19 mouse cellular contexts compared by ENCODE assay signal in the genomic region with DNA sequence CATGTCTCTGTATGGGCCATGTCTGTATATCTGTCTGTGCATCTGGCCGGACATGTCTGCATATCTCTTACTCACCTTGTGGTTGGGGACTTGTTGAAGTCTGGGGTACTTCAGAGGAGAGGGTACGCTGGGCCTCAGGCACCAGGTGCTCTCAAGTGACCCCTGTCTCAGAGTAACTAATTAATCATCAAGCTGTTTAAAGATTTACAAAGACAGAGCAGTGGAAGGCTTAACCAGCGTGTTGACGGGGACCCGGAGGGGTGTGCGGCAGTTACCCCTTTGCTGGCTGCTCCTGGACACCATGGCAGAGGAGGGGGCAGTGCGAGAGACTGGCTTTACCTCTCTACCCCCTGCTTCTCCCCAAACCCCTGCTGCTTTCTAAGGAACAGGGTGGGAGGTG. TPM values are rescaled to one million over a fixed set of nuclear protein-coding genes. Genes with fewer than 3 reads are reported as not detected.
DNase-seq lines count a peak whose midpoint lies in the region; ATAC-seq and TF ChIP-seq lines count a peak whose summit lies in the region.
"Had no signal": no experiment of that assay in that cellular context is flagged by ENCODE, and none has a peak within 500 bp of the region (broad histone marks: within the 10 kb centered on the region; RNA-seq: fewer than 3 reads in every experiment).

No protein-coding gene starts in this region.

- H3K4me1 ChIP-seq in kidney, adult 2 months (ENCODE audit: control insufficient read depth, insufficient read depth, low read length), result peaks cover 8% of the 10 kb centered on the region; the same call in 1 of the 2 replicates
- peaks cover 2% of the 10 kb centered on the region; the same call in 1 of the 2 replicates for H3K4me1 ChIP-seq in liver, postnatal 0 days (ENCODE audit: insufficient read depth)
- H3K4me1 ChIP-seq: heart, embryonic 13.5 days had no signal

- H3K9me3 ChIP-seq in liver, postnatal 0 days (ENCODE audit: low read length), result no peaks in the 10 kb centered on the region
- H3K9me3 ChIP-seq: embryonic facial prominence, embryonic 13.5 days; heart, embryonic 13.5 days; lung, embryonic 15.5 days had no signal

- TF ChIP-seq EP300 in liver, postnatal 0 days (IDR thresholded peaks at IDR 0.05; ENCODE audit: low read depth), result no peak

- peak overlapping the region; percentile 55 for H3K4me2 ChIP-seq in liver, postnatal 0 days (ENCODE audit: low read depth, low read length)
- H3K4me2 ChIP-seq: embryonic facial prominence, embryonic 13.5 days; heart, embryonic 13.5 days; lung, embryonic 15.5 days had no signal

- ATAC-seq in liver, postnatal 0 days, result peak; percentile 38; the same call in 1 of the 2 replicates
- ATAC-seq: forebrain, embryonic 16.5 days; hindbrain, embryonic 16.5 days had no signal

- H3K27me3 ChIP-seq in kidney, adult 2 months (replicated peaks; ENCODE audit: control insufficient read depth, insufficient read depth, low read length), result no peaks in the 10 kb centered on the region
- no peaks in the 10 kb centered on the region for H3K27me3 ChIP-seq in liver, postnatal 0 days (ENCODE audit: insufficient read depth, low read length)
- H3K27me3 ChIP-seq: embryonic facial prominence, embryonic 13.5 days; heart, embryonic 13.5 days; lung, embryonic 15.5 days had no signal

- no peaks in the 10 kb centered on the region for H3K36me3 ChIP-seq in kidney, adult 2 months (ENCODE audit: control insufficient read depth, insufficient read depth, low read length)
- H3K36me3 ChIP-seq in liver, postnatal 0 days (replicated peaks; ENCODE audit: insufficient read depth, low read length), result no peaks in the 10 kb centered on the region
- H3K36me3 ChIP-seq: embryonic facial prominence, embryonic 13.5 days; heart, embryonic 13.5 days; lung, embryonic 15.5 days had no signal

- TF ChIP-seq POLR2A in kidney, adult 2 months (IDR thresholded peaks at IDR 0.05; ENCODE audit: low read depth, low read length), result no peak

- no peak overlapping the region for H3K27ac ChIP-seq in gastrocnemius, adult 2 months
- H3K27ac ChIP-seq in kidney, adult 2 months (ENCODE audit: insufficient read depth, low read depth, low read length), result peak overlapping the region; percentile 99
- 0 out of 2 replicates have a peak overlapping the region, but pooled peaks have one; percentile 29 for H3K27ac ChIP-seq in liver, postnatal 0 days (ENCODE audit: low read depth)
- H3K27ac ChIP-seq: embryonic facial prominence, embryonic 13.5 days; heart, embryonic 13.5 days; layer of hippocampus, adult 2 months; lung, embryonic 15.5 days; stomach, postnatal 0 days had no signal

- peak; percentile 5 for DNase-seq in gastrocnemius, adult 2 months
- no peak for DNase-seq in gastrocnemius, postnatal 4 days (ENCODE audit: low spot score in 2 of 2)
- DNase-seq in kidney, adult 2 months, result peak; percentile 84
- DNase-seq in kidney, postnatal 10 days, result peak; percentile 61
- DNase-seq in liver, postnatal 0 days, result no peak
- DNase-seq in adipocyte (ENCODE audit: low spot score), result no peak
- no peak for DNase-seq in heart, postnatal 25 days (ENCODE audit: low spot score)
- no peak for DNase-seq in gastrocnemius, postnatal 10 days
- DNase-seq: adrenal gland, adult 8-10 months; cerebellum, postnatal 14 days; heart, postnatal 36 days; lung, postnatal 4 days had no signal

- TF ChIP-seq CTCF in gastrocnemius, adult 2 months (IDR thresholded peaks at IDR 0.05), result no peak
- no peak for TF ChIP-seq CTCF in kidney, adult 2 months (conservative IDR thresholded peaks at IDR 0.05; ENCODE audit: insufficient read depth, insufficient read length, low read depth, low read length)
- TF ChIP-seq CTCF in liver, postnatal 0 days (IDR thresholded peaks at IDR 0.05; ENCODE audit: low read depth), result no peak

- 37% methylated on average over 7 of the region's 7 CpGs for WGBS in kidney, adult 2 months
- WGBS in liver, postnatal 0 days (ENCODE audit: insufficient replicate concordance), result 50% methylated on average over 7 of the region's 7 CpGs

- H3K4me3 ChIP-seq in gastrocnemius, adult 2 months, result no peak overlapping the region
- no peak overlapping the region for H3K4me3 ChIP-seq in kidney, adult 2 months (ENCODE audit: insufficient read depth, low read depth, low read length)
- no peak overlapping the region for H3K4me3 ChIP-seq in liver, postnatal 0 days (ENCODE audit: low read depth, low read length)
- H3K4me3 ChIP-seq: embryonic facial prominence, embryonic 13.5 days; heart, embryonic 13.5 days; layer of hippocampus, adult 2 months; lung, embryonic 15.5 days had no signal

- H3K9ac ChIP-seq in liver, postnatal 0 days (replicated peaks), result peak overlapping the region; percentile 16; the same call in 1 of the 2 replicates
- H3K9ac ChIP-seq: embryonic facial prominence, embryonic 13.5 days; heart, embryonic 13.5 days; lung, embryonic 15.5 days had no signal

- intact Hi-C loops in gastrocnemius, adult 2 months (cut with DNase I), result no loop called here
- intact Hi-C loops in heart, postnatal 25 days (cut with DNase I), result no loop called here

RNA-seq across cellular contexts. Expression of a gene that starts 31.5 kb away (rescaled TPM):
- 10 to 100 TPM; 46.1 to 46.4 TPM for total RNA-seq in gastrocnemius, adult 2 months (2021)
- 1 to 10 TPM; 8.7 to 8.8 TPM for total RNA-seq in gastrocnemius, postnatal 4 days (2021)
- 94.8 and 106 TPM in 2 replicates for polyA plus RNA-seq in kidney, adult 2 months (2012; rRNA removed)
- polyA plus RNA-seq in liver, postnatal 0 days (2015; fragmentation: Nextera tagmentation; extraction: Ambion mirVana), result 10.3 and 10.4 TPM in 2 replicates
- 10 to 100 TPM; 77.5 to 92.2 TPM for total RNA-seq in heart, postnatal 25 days (2021)
- total RNA-seq in gastrocnemius, postnatal 10 days (2021), result 10 to 100 TPM; 16.1 to 17.0 TPM

RNA-seq across cellular contexts. Expression of a gene that starts 32.1 kb away (rescaled TPM):
- total RNA-seq in gastrocnemius, adult 2 months (2021), result 10 to 100 TPM; 38.6 to 51.4 TPM
- 100 to 1,000 TPM; 475 to 533 TPM for total RNA-seq in gastrocnemius, postnatal 4 days (2021)
- 511 and 689 TPM in 2 replicates for polyA plus RNA-seq in kidney, adult 2 months (2012; rRNA removed)
- 394 and 407 TPM in 2 replicates for polyA plus RNA-seq in liver, postnatal 0 days (2015; fragmentation: Nextera tagmentation; extraction: Ambion mirVana)
- 100 to 1,000 TPM; 154 to 183 TPM for total RNA-seq in heart, postnatal 25 days (2021)
- 100 to 1,000 TPM; 224 to 271 TPM for total RNA-seq in gastrocnemius, postnatal 10 days (2021)

RNA-seq across cellular contexts. Expression of a gene that starts 44.8 kb away (rescaled TPM):
- 10 to 100 TPM; 14.3 to 17.3 TPM for total RNA-seq in gastrocnemius, adult 2 months (2021)
- 10 to 100 TPM; 51.5 to 52.8 TPM for total RNA-seq in gastrocnemius, postnatal 4 days (2021)
- 32.2 and 33.4 TPM in 2 replicates for polyA plus RNA-seq in kidney, adult 2 months (2012; rRNA removed)
- 0.77 and 0.85 TPM in 2 replicates for polyA plus RNA-seq in liver, postnatal 0 days (2015; fragmentation: Nextera tagmentation; extraction: Ambion mirVana)
- total RNA-seq in heart, postnatal 25 days (2021), result 10 to 100 TPM; 24.5 to 33.8 TPM
- 10 to 100 TPM; 40.8 to 59.3 TPM for total RNA-seq in gastrocnemius, postnatal 10 days (2021)

Comparison
In these comparisons a context has a peak if more than half of its experiments do, and no peak if none do; other contexts are left out.
1. DNase-seq: peak in gastrocnemius, adult 2 months (single experiment), kidney, adult 2 months (single experiment) and kidney, postnatal 10 days (single experiment); none in gastrocnemius, postnatal 4 days (0 of 2), liver, postnatal 0 days (single experiment), adipocyte (single experiment), heart, postnatal 25 days (single experiment) and gastrocnemius, postnatal 10 days (single experiment).